10 mouse cellular contexts compared by ENCODE assay signal in the genomic region with DNA sequence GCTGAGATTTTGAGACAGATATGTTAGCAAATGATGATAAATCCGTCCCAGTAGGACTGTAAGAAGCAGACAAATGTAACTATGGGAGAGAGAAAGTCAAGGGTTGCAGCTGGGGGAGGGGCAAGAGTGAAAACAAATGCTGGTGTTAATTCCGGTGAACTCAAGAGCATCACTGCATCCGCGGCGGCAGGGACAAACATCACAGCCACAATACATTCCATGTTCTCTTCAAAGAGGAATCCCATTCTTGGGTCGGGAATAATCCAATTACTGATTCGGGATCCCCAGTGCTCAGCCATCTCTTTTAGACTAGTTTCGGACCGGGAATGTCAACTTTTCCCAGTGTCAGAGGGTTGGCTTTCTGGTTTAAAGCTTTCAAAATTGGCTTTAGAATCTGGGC.
A peak's percentile ranks its signal among the peaks of the same experiment; 100 is the strongest.
DNase-seq lines count a peak whose midpoint lies in the region; ATAC-seq and TF ChIP-seq lines count a peak whose summit lies in the region.
"Had no signal": no experiment of that assay in that cellular context is flagged by ENCODE, and none has a peak within 500 bp of the region (broad histone marks: within the 10 kb centered on the region; RNA-seq: fewer than 3 reads in every experiment).

No protein-coding gene starts in this region.

- no peak for TF ChIP-seq EP300 in lung, postnatal 0 days (IDR thresholded peaks at IDR 0.05)

- no peak overlapping the region for H3K27ac ChIP-seq in lung, embryonic 14.5 days (ENCODE audit: low read depth)
- no peak overlapping the region for H3K27ac ChIP-seq in lung, postnatal 0 days (ENCODE audit: low read length)
- peak overlapping the region; percentile 75 for H3K27ac ChIP-seq in embryonic facial prominence, embryonic 10.5 days (replicated peaks)
- H3K27ac ChIP-seq in forebrain, embryonic 15.5 days (replicated peaks), result no peak overlapping the region
- H3K27ac ChIP-seq: gastrocnemius, adult 2 months had no signal

- H3K4me2 ChIP-seq in lung, embryonic 14.5 days, result peak overlapping the region; percentile 16
- H3K4me2 ChIP-seq in lung, postnatal 0 days (replicated peaks; ENCODE audit: low read depth, low read length), result no peak overlapping the region
- 0 out of 2 replicates have a peak overlapping the region, but pooled peaks have one; percentile 1 for H3K4me2 ChIP-seq in forebrain, embryonic 15.5 days (replicated peaks)

- no peak for TF ChIP-seq CTCF in lung, embryonic 14.5 days (IDR thresholded peaks at IDR 0.05; ENCODE audit: low read depth)
- TF ChIP-seq CTCF in lung, postnatal 0 days (IDR thresholded peaks at IDR 0.05), result no peak

- peaks cover 4% of the 10 kb centered on the region; the same call in 1 of the 2 replicates for H3K27me3 ChIP-seq in lung, embryonic 14.5 days (ENCODE audit: insufficient read depth, low read length)
- no peaks in the 10 kb centered on the region for H3K27me3 ChIP-seq in lung, postnatal 0 days (replicated peaks; ENCODE audit: insufficient read depth, low read length)
- H3K27me3 ChIP-seq in embryonic facial prominence, embryonic 10.5 days (replicated peaks; ENCODE audit: low read depth, poor library complexity, severe bottlenecking), result peaks cover 37% of the 10 kb centered on the region
- H3K27me3 ChIP-seq in forebrain, embryonic 15.5 days, result peaks cover 25% of the 10 kb centered on the region

- H3K4me1 ChIP-seq in lung, embryonic 14.5 days (ENCODE audit: insufficient read depth), result 0 out of 2 replicates have a peak, but pooled peaks cover 3% of the 10 kb centered on the region
- H3K4me1 ChIP-seq in lung, postnatal 0 days (ENCODE audit: insufficient read depth, low read depth, low read length), result no peaks in the 10 kb centered on the region
- peaks cover 27% of the 10 kb centered on the region for H3K4me1 ChIP-seq in embryonic facial prominence, embryonic 10.5 days
- peaks cover 13% of the 10 kb centered on the region for H3K4me1 ChIP-seq in forebrain, embryonic 15.5 days

- no peak overlapping the region for H3K4me3 ChIP-seq in lung, embryonic 14.5 days (ENCODE audit: low read depth, low read length)
- H3K4me3 ChIP-seq in lung, postnatal 0 days (ENCODE audit: low read depth, low read length), result no peak overlapping the region
- H3K4me3 ChIP-seq in embryonic facial prominence, embryonic 10.5 days, result peak overlapping the region; percentile 33; the same call in 1 of the 2 replicates
- no peak overlapping the region for H3K4me3 ChIP-seq in forebrain, embryonic 15.5 days
- H3K4me3 ChIP-seq: gastrocnemius, adult 2 months had no signal

- no peaks in the 10 kb centered on the region for H3K9me3 ChIP-seq in lung, embryonic 14.5 days (ENCODE audit: low read depth, low read length)
- H3K9me3 ChIP-seq in lung, postnatal 0 days (ENCODE audit: low read length), result no peaks in the 10 kb centered on the region
- no peaks in the 10 kb centered on the region for H3K9me3 ChIP-seq in embryonic facial prominence, embryonic 10.5 days
- no peaks in the 10 kb centered on the region for H3K9me3 ChIP-seq in forebrain, embryonic 15.5 days

- no peak for DNase-seq in lung, embryonic 14.5 days
- no peak for DNase-seq in lung, postnatal 0 days (ENCODE audit: low spot score)
- DNase-seq in embryonic facial prominence, embryonic 10.5 days (ENCODE audit: low spot score), result peak; percentile 66
- peak; percentile 42 for DNase-seq in neural tube, embryonic 10.5 days (ENCODE audit: extremely low spot score, low spot score)
- DNase-seq in urinary bladder, postnatal 4 days (ENCODE audit: low spot score in 2 of 2), result no peak
- DNase-seq: adrenal gland, adult 2 months; gastrocnemius, adult 2 months; heart, postnatal 14 days had no signal

- no peaks in the 10 kb centered on the region for H3K36me3 ChIP-seq in lung, embryonic 14.5 days (ENCODE audit: insufficient read depth)
- H3K36me3 ChIP-seq in lung, postnatal 0 days (ENCODE audit: insufficient read depth, low read length), result no peaks in the 10 kb centered on the region
- H3K36me3 ChIP-seq in embryonic facial prominence, embryonic 10.5 days (replicated peaks), result no peaks in the 10 kb centered on the region
- H3K36me3 ChIP-seq in forebrain, embryonic 15.5 days, result no peaks in the 10 kb centered on the region

- H3K9ac ChIP-seq in lung, embryonic 14.5 days, result no peak overlapping the region
- H3K9ac ChIP-seq in lung, postnatal 0 days (replicated peaks; ENCODE audit: low read depth), result no peak overlapping the region
- H3K9ac ChIP-seq in forebrain, embryonic 15.5 days (replicated peaks), result no peak overlapping the region

- WGBS in lung, embryonic 14.5 days, result 12% methylated on average over 9 of the region's 9 CpGs
- 14% methylated on average over 9 of the region's 9 CpGs for WGBS in lung, postnatal 0 days
- 4% methylated on average over 9 of the region's 9 CpGs for WGBS in embryonic facial prominence, embryonic 10.5 days
- 3% methylated on average over 9 of the region's 9 CpGs for WGBS in forebrain, embryonic 15.5 days

- ATAC-seq in lung, embryonic 14.5 days (ENCODE audit: insufficient read depth), result no peak
- no peak for ATAC-seq in lung, postnatal 0 days
- no peak for ATAC-seq in forebrain, embryonic 15.5 days (replicated peaks)
- no peak for ATAC-seq in megakaryocyte-erythroid progenitor cell, adult 5-6 weeks (replicated peaks; ENCODE audit: low FRiP score, low TSS enrichment, poor library complexity, severe bottlenecking)

Comparison
In these comparisons a context has a peak if more than half of its experiments do, and no peak if none do; other contexts are left out.
1. DNase-seq: peak in embryonic facial prominence, embryonic 10.5 days (single experiment) and neural tube, embryonic 10.5 days (single experiment); none in lung, embryonic 14.5 days (single experiment), lung, postnatal 0 days (single experiment) and urinary bladder, postnatal 4 days (0 of 2).